Mouse (Mus musculus): Measurements from ENCODE around the gene Ggta1.

DNA sequence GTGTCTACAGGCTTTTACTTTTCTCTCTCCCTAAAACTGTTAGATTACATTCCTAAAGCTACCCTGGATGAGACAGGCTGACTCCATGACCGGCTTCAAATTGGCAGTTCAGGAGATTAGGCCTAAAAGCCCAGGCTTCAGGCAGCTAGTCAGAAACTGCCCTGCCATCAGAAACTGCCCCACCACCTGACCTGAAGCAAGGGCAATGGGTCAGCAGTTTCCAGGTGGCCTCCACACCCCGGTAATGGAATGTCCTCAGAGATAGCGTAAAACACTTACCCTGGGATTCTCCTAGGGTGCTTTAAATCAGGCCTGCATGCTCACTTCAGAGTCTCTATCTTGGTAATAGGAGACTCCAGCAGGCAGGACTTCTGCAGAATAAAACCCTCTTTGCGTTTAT lies 46.9 kb upstream of the Ggta1 start:
- no peak for TF ChIP-seq MYOD1 (IDR thresholded peaks at IDR 0.05; ENCODE audit: control insufficient read depth in 1 of 3, insufficient read length in 2 of 3, low read depth in 2 of 3)
- TF ChIP-seq USF1 (IDR thresholded peaks at IDR 0.05; ENCODE audit: low read depth) = no peak

Data from myocyte (in vitro differentiated cells).